Mouse (Mus musculus): ENCODE results near the gene Pogk.

Gene Pogk

GRCm38 (mm10) chr1:166409701-166410220 is at the start of gene Pogk:
Pogk (minus strand) TSS chr1:166409863.
- peak; percentile 71 to 74 for DNase-seq

GRCm38 (mm10) chr1:166441992-166442391 is 32.3 kb upstream of the Pogk start:
- no peak for DNase-seq

- no peak for DNase-seq
Observed at GRCm38 (mm10) chr1:166439426-166439825, 29.8 kb upstream of the Pogk start.

GRCm38 (mm10) chr1:166429809-166430431 is 20.3 kb upstream of the Pogk start:
- peak; percentile 9 to 22 for DNase-seq

- DNase-seq, result no peak
Observed at GRCm38 (mm10) chr1:166429053-166429452, 19.4 kb upstream of the Pogk start.

GRCm38 (mm10) chr1:166412266-166412665 is 2.6 kb upstream of the Pogk start:
- no peak for DNase-seq

GRCm38 (mm10) chr1:166411541-166411940 is 1.9 kb upstream of the Pogk start:
- DNase-seq, result no peak

GRCm38 (mm10) chr1:166409177-166409700 is 424 bp downstream of the Pogk start:
- peak; percentile 46 to 58 for DNase-seq

GRCm38 (mm10) chr1:166403846-166404245 is 5.8 kb downstream of the Pogk start:
- no peak for DNase-seq

GRCm38 (mm10) chr1:166402003-166402402 is 7.7 kb downstream of the Pogk start:
- no peak for DNase-seq

- DNase-seq, result no peak
Observed at GRCm38 (mm10) chr1:166401455-166401854, 8.2 kb downstream of the Pogk start.

- no peak for DNase-seq
Observed at GRCm38 (mm10) chr1:166396381-166396780, 13.3 kb downstream of the Pogk start.

GRCm38 (mm10) chr1:166395661-166396060 is 14.0 kb downstream of the Pogk start:
- DNase-seq, result no peak

- DNase-seq, result no peak
Observed at GRCm38 (mm10) chr1:166394770-166395169, 14.9 kb downstream of the Pogk start.

GRCm38 (mm10) chr1:166391671-166392070 is 18.0 kb downstream of the Pogk start:
- no peak for DNase-seq

GRCm38 (mm10) chr1:166389406-166390125 is 20.1 kb downstream of the Pogk start:
- DNase-seq, result no peak

GRCm38 (mm10) chr1:166388511-166388910 is 21.2 kb downstream of the Pogk start:
- no peak for DNase-seq

- no peak for DNase-seq
Observed at GRCm38 (mm10) chr1:166385431-166385830, 24.2 kb downstream of the Pogk start.

GRCm38 (mm10) chr1:166384614-166385013 is 25.0 kb downstream of the Pogk start:
- no peak for DNase-seq

GRCm38 (mm10) chr1:166382626-166383025 is 27.0 kb downstream of the Pogk start:
- DNase-seq, result no peak

GRCm38 (mm10) chr1:166381821-166382220 is 27.8 kb downstream of the Pogk start:
- no peak for DNase-seq

- no peak for DNase-seq
Observed at GRCm38 (mm10) chr1:166381336-166381735, 28.3 kb downstream of the Pogk start.

- DNase-seq, result peak; percentile 68 to 70
Observed at GRCm38 (mm10) chr1:166379630-166380231, 29.9 kb downstream of the Pogk start.
